Mouse (Mus musculus) embryonic fibroblast, embryonic 13.5 days (primary cell): ENCODE data around the gene Fam198a. TPM values are rescaled to one million over a fixed set of nuclear protein-coding genes. Genes with fewer than 3 reads are reported as not detected.

Experiments
- H3K27ac ChIP-seq: 2 replicates; pipeline ENCODE4 v1.5.1; 2012; ENCODE audit warnings: low read length, control low read depth, inconsistent platforms; ENCODE audit not compliant: insufficient read depth
- H3K4me1 ChIP-seq: 2 replicates; pipeline ENCODE4 v1.6.1; 2011; ENCODE audit warnings: low read length; ENCODE audit not compliant: control insufficient read depth, insufficient read depth
- H3K4me3 ChIP-seq: 2 replicates; pipeline ENCODE4 v1.5.1; 2011; ENCODE audit warnings: mild to moderate bottlenecking, control low read depth, low read length; ENCODE audit not compliant: insufficient read depth
- CTCF ChIP-seq: IDR thresholded peaks from 2 replicates; pipeline ENCODE4 v1.5.1; 2011; ENCODE audit warnings: mild to moderate bottlenecking, control low read depth, low read length, moderate library complexity, borderline replicate concordance; ENCODE audit not compliant: insufficient read depth
- POLR2A ChIP-seq: IDR thresholded peaks from 2 replicates; pipeline ENCODE4 v1.6.1; 2011; ENCODE audit warnings: low read depth, mild to moderate bottlenecking, control low read depth, low read length, moderate library complexity
- polyA plus RNA-seq: library from polyadenylated mRNA; stranded (reverse); fragments of >200 nt; gene quantifications from 2 replicates; pipeline ENCODE4 v1.2.4, GENCODE M21; 2011; ENCODE audit warnings: low read depth; ENCODE audit not compliant: missing spikeins, insufficient read length

Fam198a gene
- polyA plus RNA-seq: 0.98 TPM in 1 of 2 replicates, not detected in the other

- H3K4me1 ChIP-seq: 0 out of 2 replicates have a peak, but pooled peaks cover 2% of the 10 kb centered on the region
- no peak within 1 kb of the TSS for H3K27ac ChIP-seq
- no peak for TF ChIP-seq CTCF
- 0 out of 2 replicates have a peak, but pooled peaks have one; percentile 9 for TF ChIP-seq POLR2A
- no peak within 1 kb of the TSS for H3K4me3 ChIP-seq
These were observed at the start of gene Fam198a for GRCm38 (mm10) chr9:121950418-121951113. TSS of gene Fam198a (plus strand) at chr9:121950988.

DNA sequence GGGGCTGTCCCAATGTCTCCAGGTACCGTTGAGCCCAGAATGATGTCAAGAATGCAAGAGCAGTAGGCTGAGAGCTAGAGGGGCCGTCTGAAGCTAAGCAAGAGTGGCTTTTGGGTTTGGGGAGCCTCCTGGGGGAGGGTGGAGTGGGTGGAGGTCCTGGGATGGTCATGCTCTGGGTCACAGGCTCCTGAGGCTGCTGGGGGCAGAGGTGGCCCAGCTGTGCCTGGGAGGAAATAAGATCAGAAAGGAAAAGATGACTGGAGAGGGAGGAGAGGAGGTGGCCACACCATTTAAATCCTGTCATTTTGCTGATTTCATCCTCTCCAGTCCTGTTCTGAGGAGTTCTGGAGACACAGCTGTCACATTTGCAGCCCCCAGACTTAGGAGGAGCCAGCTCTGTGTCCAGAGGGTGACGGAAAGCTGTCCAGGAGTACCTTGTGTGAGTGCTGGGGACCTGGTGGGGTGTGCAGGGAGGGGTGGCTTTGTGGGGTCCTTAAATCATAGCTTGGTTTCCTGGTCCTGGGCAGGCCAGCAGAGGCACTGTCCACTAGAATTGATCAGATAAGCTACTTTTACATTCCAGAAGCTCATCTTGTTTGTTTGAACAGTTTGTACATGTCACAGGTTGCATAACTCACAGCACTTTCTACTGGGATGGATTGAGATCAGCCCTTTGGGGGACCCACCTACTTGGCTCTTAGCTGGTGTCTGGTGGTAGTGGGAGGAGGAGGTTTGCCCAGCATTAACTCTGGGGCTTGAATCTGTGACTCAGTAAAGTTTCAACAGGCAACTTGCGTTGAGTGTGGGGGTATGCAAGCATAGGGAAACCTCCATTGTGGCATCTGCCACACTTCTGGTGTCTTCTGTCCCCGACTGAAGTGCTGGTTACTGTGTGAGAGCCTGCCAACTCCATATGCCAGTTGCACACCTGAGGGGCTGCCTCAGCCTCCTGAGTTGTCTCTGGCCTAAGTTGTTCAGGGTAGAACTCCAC lies 48.8 kb upstream of the Fam198a start:
- TF ChIP-seq POLR2A (no peak), CTCF (no peak)
- Histone ChIP-seq H3K27ac (no peak overlapping the region), H3K4me3 (no peak overlapping the region), H3K4me1 (no peaks in the 10 kb centered on the region)

DNA sequence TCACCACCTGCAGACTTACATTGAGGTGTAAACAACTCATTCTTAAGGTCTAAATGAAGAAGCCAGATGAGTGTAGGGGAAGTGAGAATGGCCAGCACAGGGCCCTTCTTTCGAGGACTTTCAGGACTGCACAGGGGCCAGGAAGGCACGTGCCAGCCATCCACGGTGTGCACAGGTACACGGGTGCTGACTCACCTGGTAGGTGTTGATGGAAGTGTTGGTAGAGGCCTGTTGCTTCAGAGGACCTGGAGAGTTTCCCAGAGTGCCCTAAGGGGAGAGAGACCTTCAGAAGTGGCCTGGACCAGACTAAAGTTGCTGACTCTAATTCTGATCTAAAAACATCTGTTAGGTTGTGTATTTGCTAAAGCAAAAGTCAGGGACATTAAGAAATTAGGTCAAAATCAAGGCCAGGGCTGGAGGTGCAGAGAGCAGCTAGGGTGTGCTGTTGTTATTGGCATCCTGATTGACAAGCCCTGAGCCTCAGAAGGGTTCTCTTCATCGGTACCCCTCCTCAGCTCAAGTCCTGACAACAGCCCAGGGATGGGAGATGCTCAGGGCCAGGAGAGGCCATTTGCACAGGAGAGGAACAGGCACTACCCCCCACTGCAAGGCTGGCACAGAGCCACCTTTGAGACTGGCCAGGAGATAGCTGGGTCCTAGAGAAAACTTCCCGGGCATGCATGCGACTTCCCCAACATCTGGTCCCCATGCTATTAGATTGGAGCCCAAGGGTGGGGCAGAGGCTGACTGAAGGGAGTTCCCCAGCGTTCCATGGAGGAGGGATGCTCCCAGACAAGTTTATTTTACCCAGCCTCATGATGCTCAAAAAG lies 47.1 kb upstream of the Fam198a start:
- TF ChIP-seq CTCF (no peak), POLR2A (no peak)
- H3K4me1 ChIP-seq: no peaks in the 10 kb centered on the region
- H3K4me3 ChIP-seq: no peak overlapping the region
- H3K27ac ChIP-seq: no peak overlapping the region

DNA sequence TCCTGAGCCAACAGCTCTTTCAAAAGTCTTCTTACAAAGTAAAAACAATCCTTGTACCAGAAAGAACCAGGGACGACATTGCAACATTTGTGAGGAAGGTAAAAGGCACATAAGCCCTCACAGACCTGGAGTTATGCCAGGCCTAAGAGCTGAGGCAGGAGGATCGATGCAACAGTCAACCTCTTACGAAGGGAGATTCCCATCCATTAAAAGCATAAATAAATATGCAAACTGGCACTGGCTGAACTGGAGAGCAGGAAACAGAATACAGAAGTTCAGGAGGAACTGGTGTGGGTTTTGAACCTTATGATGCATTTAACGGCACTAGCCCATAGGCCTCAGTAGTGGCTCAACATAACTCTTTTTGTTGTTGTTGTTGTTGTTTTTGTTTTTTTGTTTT lies 46.5 kb upstream of the Fam198a start:
- no peak overlapping the region for H3K4me3 ChIP-seq
- H3K4me1 ChIP-seq: no peaks in the 10 kb centered on the region
- no peak for TF ChIP-seq POLR2A
- no peak for TF ChIP-seq CTCF
- no peak overlapping the region for H3K27ac ChIP-seq

GRCm38 (mm10) chr9:121904946-121905345 lies 45.8 kb upstream of the Fam198a start:
- no peak overlapping the region for H3K4me3 ChIP-seq
- no peak for TF ChIP-seq CTCF
- no peak for TF ChIP-seq POLR2A
- no peaks in the 10 kb centered on the region for H3K4me1 ChIP-seq
- no peak overlapping the region for H3K27ac ChIP-seq

- no peak overlapping the region; the same call in 1 of the 2 replicates for H3K4me3 ChIP-seq
- TF ChIP-seq CTCF (no peak), POLR2A (no peak)
- no peaks in the 10 kb centered on the region for H3K4me1 ChIP-seq
- H3K27ac ChIP-seq: no peak overlapping the region
These were observed 45.1 kb upstream of the Fam198a start for GRCm38 (mm10) chr9:121905556-121906185.

- no peak overlapping the region for H3K27ac ChIP-seq
- no peak overlapping the region for H3K4me3 ChIP-seq
- TF ChIP-seq CTCF (no peak), POLR2A (no peak)
- no peaks in the 10 kb centered on the region for H3K4me1 ChIP-seq
These were observed 44.3 kb upstream of the Fam198a start for GRCm38 (mm10) chr9:121906456-121906855.

DNA sequence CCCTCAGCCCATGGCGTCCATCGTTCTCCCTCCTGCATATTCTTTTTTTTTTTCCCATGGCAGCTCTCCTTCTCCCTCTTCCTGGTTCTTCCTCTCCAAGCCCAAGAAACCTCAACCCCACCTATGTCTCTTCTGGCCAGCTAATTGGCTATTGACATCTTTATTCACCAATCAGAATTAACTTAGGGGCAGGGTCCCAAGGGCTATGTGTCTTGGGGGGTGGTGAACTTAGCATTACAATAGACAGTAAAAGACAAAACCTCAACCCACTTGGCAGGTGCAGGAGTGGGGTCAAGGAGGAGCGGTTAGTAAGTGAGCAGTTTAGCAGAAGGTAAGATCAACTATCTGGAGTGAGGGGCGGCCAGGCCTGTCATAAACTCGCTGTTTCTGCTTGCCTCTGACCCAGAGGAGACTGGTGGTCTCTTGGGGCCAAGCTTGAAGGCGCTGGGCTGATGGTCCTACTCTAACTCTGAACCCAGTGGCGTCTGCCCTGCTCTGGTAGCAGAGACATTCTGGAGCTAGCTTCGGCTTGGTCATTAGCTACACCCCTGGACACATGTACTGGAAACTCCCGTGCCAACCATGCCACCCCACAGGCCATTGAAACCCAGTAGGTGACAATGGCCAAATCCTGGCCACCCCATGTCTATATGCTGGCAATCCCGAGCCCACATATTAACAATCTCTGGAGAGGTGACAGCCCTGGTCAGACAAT lies 43.3 kb upstream of the Fam198a start:
- H3K4me3 ChIP-seq: no peak overlapping the region
- no peak overlapping the region for H3K27ac ChIP-seq
- TF ChIP-seq POLR2A (no peak), CTCF (no peak)
- no peaks in the 10 kb centered on the region for H3K4me1 ChIP-seq

DNA sequence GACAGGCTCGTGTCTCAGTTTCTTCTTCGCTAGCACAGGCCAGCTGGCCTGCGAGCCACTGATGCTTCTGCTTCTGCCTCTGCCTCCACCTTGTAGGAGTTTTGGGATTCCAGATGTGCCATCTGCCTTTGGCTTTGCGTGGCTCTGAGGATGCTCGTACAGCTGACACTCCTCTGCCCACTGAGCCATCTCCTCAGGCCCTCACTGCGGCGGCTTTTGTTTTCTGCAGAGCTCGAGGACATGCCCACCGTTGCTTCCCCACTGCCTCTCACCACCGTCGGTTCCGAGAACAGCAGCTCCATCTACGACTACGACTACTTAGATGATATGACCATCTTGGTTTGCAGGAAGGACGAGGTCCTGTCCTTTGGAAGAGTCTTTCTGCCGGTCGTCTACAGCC lies 42.5 kb upstream of the Fam198a start:
- Histone ChIP-seq H3K27ac (no peak overlapping the region), H3K4me3 (no peak overlapping the region), H3K4me1 (no peaks in the 10 kb centered on the region)
- TF ChIP-seq CTCF (no peak), POLR2A (no peak)
